Comparison of ENCODE assay signal across 10 mouse cellular contexts in genomic region chr9:117393626-117394525, GRCm38 (mm10).
A peak's percentile ranks its signal among the peaks of the same experiment; 100 is the strongest.
DNase-seq lines count a peak whose midpoint lies in the region; ATAC-seq and TF ChIP-seq lines count a peak whose summit lies in the region.
"Had no signal": no experiment of that assay in that cellular context is flagged by ENCODE, and none has a peak within 500 bp of the region (broad histone marks: within the 10 kb centered on the region; RNA-seq: fewer than 3 reads in every experiment).

No protein-coding gene starts in this region.

- H3K9ac ChIP-seq in forebrain, embryonic 15.5 days (replicated peaks), result no peak overlapping the region
- no peak overlapping the region for H3K9ac ChIP-seq in forebrain, embryonic 11.5 days (ENCODE audit: low read length)
- H3K9ac ChIP-seq in midbrain, embryonic 16.5 days (ENCODE audit: low read depth, low read length), result no peak overlapping the region
- H3K9ac ChIP-seq: liver, embryonic 15.5 days had no signal

- no peaks in the 10 kb centered on the region for H3K9me3 ChIP-seq in forebrain, embryonic 15.5 days
- H3K9me3 ChIP-seq in forebrain, embryonic 11.5 days (ENCODE audit: control insufficient read depth, low read length), result no peaks in the 10 kb centered on the region
- H3K9me3 ChIP-seq in midbrain, embryonic 16.5 days (replicated peaks; ENCODE audit: control insufficient read depth, low read length, poor library complexity, severe bottlenecking), result no peaks in the 10 kb centered on the region
- H3K9me3 ChIP-seq: liver, embryonic 15.5 days had no signal

- ATAC-seq in forebrain, embryonic 15.5 days (replicated peaks), result peak; percentile 71; the same call in 1 of the 2 replicates
- ATAC-seq in forebrain, embryonic 11.5 days (replicated peaks; ENCODE audit: low FRiP score), result no peak
- peak; percentile 58; the same call in 1 of the 2 replicates for ATAC-seq in midbrain, embryonic 16.5 days
- ATAC-seq in megakaryocyte progenitor cell, adult 5-6 weeks (replicated peaks; ENCODE audit: poor library complexity), result no peak

- TF ChIP-seq CTCF in kidney, adult 2 months (conservative IDR thresholded peaks at IDR 0.05; ENCODE audit: insufficient read depth, insufficient read length, low read depth, low read length), result no peak

- peaks cover 6% of the 10 kb centered on the region for H3K4me1 ChIP-seq in forebrain, embryonic 15.5 days
- no peaks in the 10 kb centered on the region for H3K4me1 ChIP-seq in forebrain, embryonic 11.5 days (replicated peaks; ENCODE audit: control insufficient read depth, insufficient read depth, low read length)
- H3K4me1 ChIP-seq in kidney, adult 2 months (ENCODE audit: control insufficient read depth, insufficient read depth, low read length), result no peaks in the 10 kb centered on the region
- peaks cover 3% of the 10 kb centered on the region; the same call in 1 of the 2 replicates for H3K4me1 ChIP-seq in midbrain, embryonic 16.5 days (ENCODE audit: control insufficient read depth, insufficient read depth, low read length)
- H3K4me1 ChIP-seq: liver, embryonic 15.5 days had no signal

- H3K4me2 ChIP-seq in forebrain, embryonic 15.5 days (replicated peaks), result no peak overlapping the region
- H3K4me2 ChIP-seq in forebrain, embryonic 11.5 days (ENCODE audit: low read depth, low read length, severe bottlenecking), result no peak overlapping the region
- no peak overlapping the region for H3K4me2 ChIP-seq in midbrain, embryonic 16.5 days (ENCODE audit: low read length)
- H3K4me2 ChIP-seq: liver, embryonic 15.5 days had no signal

- 0 out of 2 replicates have a peak, but pooled peaks cover 2% of the 10 kb centered on the region for H3K27me3 ChIP-seq in forebrain, embryonic 15.5 days
- no peaks in the 10 kb centered on the region for H3K27me3 ChIP-seq in forebrain, embryonic 11.5 days (ENCODE audit: control insufficient read depth, insufficient read depth, low read length)
- H3K27me3 ChIP-seq in kidney, adult 2 months (replicated peaks; ENCODE audit: control insufficient read depth, insufficient read depth, low read length), result no peaks in the 10 kb centered on the region
- H3K27me3 ChIP-seq in midbrain, embryonic 16.5 days (ENCODE audit: control insufficient read depth, insufficient read depth, low read depth, low read length), result no peaks in the 10 kb centered on the region
- H3K27me3 ChIP-seq: CH12.LX; liver, embryonic 15.5 days had no signal

- WGBS in forebrain, embryonic 15.5 days, result 51% methylated on average over 18 of the region's 18 CpGs
- 86% methylated on average over 18 of the region's 18 CpGs for WGBS in forebrain, embryonic 11.5 days
- WGBS in kidney, adult 2 months, result 42% methylated on average over 18 of the region's 18 CpGs
- 61% methylated on average over 18 of the region's 18 CpGs for WGBS in midbrain, embryonic 16.5 days

- DNase-seq in forebrain, embryonic 11.5 days (ENCODE audit: low spot score), result no peak
- peak; percentile 44 for DNase-seq in testis, postnatal 10 days (ENCODE audit: low spot score)
- DNase-seq in testis, postnatal 14 days (ENCODE audit: low spot score), result no peak
- DNase-seq in kidney, adult 2 months, result peak; percentile 77
- DNase-seq in cerebellum, postnatal 36 days, result no peak

- TF ChIP-seq POLR2A in kidney, adult 2 months (IDR thresholded peaks at IDR 0.05; ENCODE audit: low read depth, low read length), result no peak

- H3K4me3 ChIP-seq in forebrain, embryonic 15.5 days, result no peak overlapping the region
- H3K4me3 ChIP-seq in forebrain, embryonic 11.5 days (ENCODE audit: low read depth, low read length), result no peak overlapping the region
- no peak overlapping the region for H3K4me3 ChIP-seq in kidney, adult 2 months (ENCODE audit: insufficient read depth, low read depth, low read length)
- H3K4me3 ChIP-seq in midbrain, embryonic 16.5 days (ENCODE audit: low read depth, low read length), result no peak overlapping the region
- H3K4me3 ChIP-seq: liver, embryonic 15.5 days had no signal

- no peaks in the 10 kb centered on the region for H3K36me3 ChIP-seq in forebrain, embryonic 15.5 days
- H3K36me3 ChIP-seq in forebrain, embryonic 11.5 days (ENCODE audit: control insufficient read depth, insufficient read depth, low read length), result no peaks in the 10 kb centered on the region
- H3K36me3 ChIP-seq in kidney, adult 2 months (ENCODE audit: control insufficient read depth, insufficient read depth, low read length), result no peaks in the 10 kb centered on the region
- H3K36me3 ChIP-seq in midbrain, embryonic 16.5 days (ENCODE audit: control insufficient read depth, insufficient read depth, low read length), result no peaks in the 10 kb centered on the region
- H3K36me3 ChIP-seq: liver, embryonic 15.5 days had no signal

- no peak overlapping the region for H3K27ac ChIP-seq in forebrain, embryonic 15.5 days (replicated peaks)
- no peak overlapping the region for H3K27ac ChIP-seq in forebrain, embryonic 11.5 days (ENCODE audit: low read depth, low read length)
- 0 out of 2 replicates have a peak overlapping the region, but pooled peaks have one; percentile 37 for H3K27ac ChIP-seq in kidney, adult 2 months (ENCODE audit: insufficient read depth, low read depth, low read length)
- 0 out of 2 replicates have a peak overlapping the region, but pooled peaks have one; percentile 22 for H3K27ac ChIP-seq in midbrain, embryonic 16.5 days (ENCODE audit: low read length)
- H3K27ac ChIP-seq: liver, embryonic 15.5 days had no signal

Comparison
In these comparisons a context has a peak if more than half of its experiments do, and no peak if none do; other contexts are left out.
1. ATAC-seq: peak in forebrain, embryonic 15.5 days (single experiment) and midbrain, embryonic 16.5 days (single experiment); none in forebrain, embryonic 11.5 days (single experiment) and megakaryocyte progenitor cell, adult 5-6 weeks (single experiment).
2. DNase-seq: peak in testis, postnatal 10 days (single experiment) and kidney, adult 2 months (single experiment); none in forebrain, embryonic 11.5 days (single experiment), testis, postnatal 14 days (single experiment) and cerebellum, postnatal 36 days (0 of 2).
3. H3K27ac ChIP-seq: peak in kidney, adult 2 months (single experiment) and midbrain, embryonic 16.5 days (single experiment); none in forebrain, embryonic 15.5 days (single experiment) and forebrain, embryonic 11.5 days (single experiment).